Mouse (Mus musculus) stomach, postnatal 0 days (tissue): ENCODE measurements at regions not wholly inside any gene's neighbourhood (a gene's known extent, or its start where the extent isn't known, plus 50 kb on each side); places are given as distances from the start of the nearest gene placed in this dataset.
"Not testable (repeated sequence)": the region's sequence is repeated elsewhere in the genome, so short reads cannot be mapped to it uniquely, and the experiment has no call there.

ENCODE experiments used
- ATAC-seq: fragments of 200-750 bp; cut with Nextera tagmentation; 2 replicates; pipeline ENCODE4 v1.8.0; 2017; ENCODE audit not compliant: low FRiP score, low TSS enrichment
- DNase-seq: peaks from one replicate; pipeline ENCODE4 v3.0.0-alpha.2; 2016; ENCODE audit warnings: low spot score
- H3K27ac ChIP-seq: fragments of 300-500 bp; sonication (generic); replicated peaks from 2 replicates; pipeline ENCODE4 v1.5.1; 2014; ENCODE audit warnings: mild to moderate bottlenecking, control low read depth
- H3K27me3 ChIP-seq: fragments of 300-500 bp; sonication (generic); 2 replicates; pipeline ENCODE4 v1.6.1; 2014; ENCODE audit warnings: low read length; ENCODE audit not compliant: control insufficient read depth, insufficient read depth
- H3K36me3 ChIP-seq: fragments of 300-500 bp; sonication (generic); 2 replicates; pipeline ENCODE4 v1.6.1; 2014; ENCODE audit warnings: low read length, mixed read lengths; ENCODE audit not compliant: control insufficient read depth, insufficient read depth
- H3K4me1 ChIP-seq: fragments of 300-500 bp; sonication (generic); replicated peaks from 2 replicates; pipeline ENCODE4 v1.6.1; 2014; ENCODE audit warnings: antibody characterized with exemption; ENCODE audit not compliant: control insufficient read depth, insufficient read depth
- H3K4me2 ChIP-seq: fragments of 300-500 bp; sonication (generic); replicated peaks from 2 replicates; pipeline ENCODE4 v1.6.1; 2014; ENCODE audit warnings: low read depth, mild to moderate bottlenecking, control low read depth, moderate library complexity
- H3K4me3 ChIP-seq: fragments of 300-500 bp; sonication (generic); 2 replicates; pipeline ENCODE4 v1.5.1; 2014; ENCODE audit warnings: low read depth, low read length, control low read depth
- H3K9ac ChIP-seq: fragments of 300-500 bp; sonication (generic); 2 replicates; pipeline ENCODE4 v1.6.1; 2014; ENCODE audit warnings: mild to moderate bottlenecking, low read length, control low read depth, mixed read lengths
- H3K9me3 ChIP-seq: fragments of 300-500 bp; sonication (generic); 2 replicates; pipeline ENCODE4 v1.6.1; 2016; ENCODE audit warnings: low read length; ENCODE audit not compliant: control insufficient read depth
- CTCF ChIP-seq: IDR thresholded peaks from 2 replicates; pipeline ENCODE4 v1.5.1; 2016; ENCODE audit warnings: antibody characterized with exemption, low read depth, mild to moderate bottlenecking, moderate library complexity
- EP300 ChIP-seq: optimal IDR thresholded peaks from 2 replicates; pipeline ENCODE3; 2016; ENCODE audit warnings: antibody characterized with exemption
- WGBS: fragments of 180-500 bp; shearing (Covaris S2); extraction: QIAGEN DNeasy Blood & Tissue Kit; methylation state at CpG from one replicate; pipeline ENCODE4 v1.1.7; 2014; 5-methylcytosine and 5-hydroxymethylcytosine counted together

DNA sequence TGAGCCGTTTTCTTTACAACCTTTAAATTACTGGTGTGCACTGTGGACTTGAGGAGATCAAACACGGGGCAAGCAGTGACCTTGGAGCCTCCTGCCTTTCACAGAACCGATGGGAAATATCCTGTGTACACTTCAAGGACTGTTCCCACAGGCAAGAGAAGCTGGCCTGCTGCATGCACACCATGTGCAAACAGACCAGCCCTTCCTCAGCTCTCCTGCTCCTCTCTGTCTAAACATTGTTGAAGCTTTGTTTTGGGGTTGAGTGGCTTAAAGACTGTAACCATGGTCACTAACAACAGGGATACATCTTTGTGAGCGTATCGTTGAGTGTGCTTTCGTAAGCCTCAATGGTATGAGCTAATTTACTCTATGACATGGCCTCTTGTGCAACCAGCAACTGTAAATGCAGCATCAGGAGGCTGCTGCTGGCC lies 50.2 kb upstream of the Agps start:
- peak; percentile 62 for DNase-seq
- Histone ChIP-seq H3K36me3 (no peaks in the 10 kb centered on the region), H3K27ac (peak overlapping the region; percentile 75), H3K27me3 (no peaks in the 10 kb centered on the region), H3K4me2 (no peak overlapping the region), H3K4me3 (no peak overlapping the region), H3K9ac (0 out of 2 replicates have a peak overlapping the region, but pooled peaks have one; percentile 27), H3K4me1 (no peaks in the 10 kb centered on the region; the same call in 1 of the 2 replicates), H3K9me3 (no peaks in the 10 kb centered on the region)
- ATAC-seq, result peak; percentile 86
- TF ChIP-seq CTCF, result no peak
- TF ChIP-seq EP300, result no peak
- 28% methylated on average over 6 of the region's 6 CpGs for WGBS

DNA sequence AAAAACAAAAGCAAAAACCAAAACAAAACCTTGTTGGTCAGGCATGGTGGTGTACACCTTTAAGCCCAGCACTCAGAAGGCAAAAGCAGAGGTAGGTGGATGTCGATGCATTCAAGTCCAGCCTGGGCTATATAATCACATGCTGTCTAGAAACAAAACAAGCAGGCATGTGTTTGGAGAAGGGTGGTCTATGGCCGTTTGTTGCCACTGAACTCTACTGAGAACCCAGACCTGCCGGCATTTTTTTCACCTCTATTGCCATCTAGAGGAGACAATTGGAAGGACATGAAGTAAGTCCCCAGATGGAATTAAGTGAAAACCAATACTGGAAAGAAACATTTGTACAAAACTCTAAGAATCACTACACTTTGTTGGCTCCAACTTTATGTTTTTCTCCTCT lies 50.9 kb upstream of the Agps start:
- 0% methylated on average over 3 of the region's 3 CpGs for WGBS
- Histone ChIP-seq H3K36me3 (no peaks in the 10 kb centered on the region), H3K9ac (no peak overlapping the region), H3K4me2 (peak overlapping the region; percentile 17; the same call in 1 of the 2 replicates), H3K4me3 (no peak overlapping the region), H3K4me1 (peaks cover 2% of the 10 kb centered on the region; the same call in 1 of the 2 replicates), H3K9me3 (no peaks in the 10 kb centered on the region), H3K27ac (peak overlapping the region; percentile 75; the same call in 1 of the 2 replicates), H3K27me3 (no peaks in the 10 kb centered on the region)
- ATAC-seq (peak; percentile 51), DNase-seq (no peak)
- TF ChIP-seq CTCF (peak; percentile 88), EP300 (no peak)

DNA sequence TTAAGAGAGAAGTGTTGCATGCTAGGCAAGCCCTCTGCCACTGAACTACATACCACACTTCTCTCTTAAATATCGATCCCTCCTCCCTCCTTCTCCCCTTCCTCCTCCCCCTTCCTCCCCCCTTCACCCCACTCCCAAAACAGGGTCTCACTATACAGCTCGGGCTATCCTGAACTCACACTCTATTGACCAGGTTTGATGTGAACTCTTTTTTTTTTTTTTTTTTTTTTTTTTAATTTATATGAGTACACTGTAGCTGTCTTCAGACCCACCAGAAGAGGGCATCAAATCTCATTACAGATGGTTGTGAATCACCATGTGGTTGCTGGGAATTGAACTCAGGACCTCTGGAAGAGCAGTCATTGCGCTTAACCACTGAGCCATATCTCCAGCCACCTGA lies 53.3 kb upstream of the Agps start:
- WGBS, result 95% methylated on average over 3 of the region's 3 CpGs
- H3K4me2 ChIP-seq, H3K9me3 ChIP-seq, H3K4me1 ChIP-seq, ATAC-seq, H3K4me3 ChIP-seq, H3K27ac ChIP-seq, H3K36me3 ChIP-seq, H3K27me3 ChIP-seq, DNase-seq, H3K9ac ChIP-seq: not testable (repeated sequence)
- peak; percentile 12; the same call in 1 of the 2 replicates for TF ChIP-seq CTCF

DNA sequence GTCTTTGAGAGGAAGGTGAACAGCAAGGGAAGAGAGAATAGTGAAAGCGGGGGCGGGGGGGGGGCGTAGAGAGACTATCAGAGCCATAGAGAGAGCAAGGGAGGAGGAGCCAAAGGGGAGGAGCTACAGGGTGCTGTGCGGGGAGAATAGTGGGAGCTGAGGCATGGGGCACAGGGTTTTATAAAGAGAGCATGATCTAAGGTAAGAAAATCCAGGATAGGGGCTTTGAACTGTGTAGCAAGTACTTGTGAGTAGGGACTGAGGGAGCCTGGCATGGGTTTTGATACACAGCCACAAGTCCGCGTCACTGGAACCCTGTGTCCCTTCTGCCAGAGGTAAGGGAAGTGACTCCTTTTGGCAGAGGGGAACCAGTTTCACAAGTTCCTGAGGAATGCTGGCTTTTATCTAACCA lies 54.9 kb upstream of the Agps start:
- DNase-seq, result peak; percentile 67
- Histone ChIP-seq H3K4me2 (peak overlapping the region; percentile 42), H3K27me3 (no peaks in the 10 kb centered on the region), H3K4me3 (peak overlapping the region; percentile 8; the same call in 1 of the 2 replicates), H3K4me1 (peaks cover 2% of the 10 kb centered on the region; the same call in 1 of the 2 replicates), H3K9me3 (no peaks in the 10 kb centered on the region), H3K9ac (0 out of 2 replicates have a peak overlapping the region, but pooled peaks have one; percentile 18), H3K36me3 (no peaks in the 10 kb centered on the region), H3K27ac (peak overlapping the region; percentile 73)
- peak; percentile 32 for ATAC-seq
- TF ChIP-seq EP300 (no peak), CTCF (no peak)
- 22% methylated on average over 4 of the region's 6 CpGs for WGBS

DNA sequence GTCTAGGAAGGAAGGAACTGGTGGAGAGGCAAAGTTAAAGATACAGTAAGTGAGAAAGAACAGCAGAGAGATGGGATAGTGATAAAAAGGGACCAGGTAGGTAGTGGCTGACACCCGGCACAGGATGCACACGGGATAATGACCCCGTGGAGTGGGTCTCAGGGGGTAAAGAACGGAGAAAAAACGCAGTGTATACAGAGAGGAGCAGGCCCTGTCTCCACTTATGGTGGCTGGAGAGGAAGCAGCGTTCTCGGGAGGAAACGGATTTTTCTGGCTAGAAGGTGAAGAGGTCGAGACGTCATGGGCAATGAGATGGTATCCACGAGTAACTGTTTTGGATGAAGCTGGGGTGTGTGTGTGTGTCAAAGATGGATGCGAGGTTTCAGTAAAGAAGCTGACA lies 55.4 kb upstream of the Agps start:
- Histone ChIP-seq H3K27ac (peak overlapping the region; percentile 73), H3K4me2 (peak overlapping the region; percentile 42), H3K4me1 (peaks cover 5% of the 10 kb centered on the region; the same call in 1 of the 2 replicates), H3K4me3 (peak overlapping the region; percentile 8; the same call in 1 of the 2 replicates), H3K9me3 (no peaks in the 10 kb centered on the region), H3K36me3 (no peaks in the 10 kb centered on the region), H3K9ac (0 out of 2 replicates have a peak overlapping the region, but pooled peaks have one; percentile 18), H3K27me3 (no peaks in the 10 kb centered on the region)
- no peak for DNase-seq
- no peak for ATAC-seq
- TF ChIP-seq CTCF, result no peak
- TF ChIP-seq EP300, result no peak
- 23% methylated on average over 12 of the region's 12 CpGs for WGBS

DNA sequence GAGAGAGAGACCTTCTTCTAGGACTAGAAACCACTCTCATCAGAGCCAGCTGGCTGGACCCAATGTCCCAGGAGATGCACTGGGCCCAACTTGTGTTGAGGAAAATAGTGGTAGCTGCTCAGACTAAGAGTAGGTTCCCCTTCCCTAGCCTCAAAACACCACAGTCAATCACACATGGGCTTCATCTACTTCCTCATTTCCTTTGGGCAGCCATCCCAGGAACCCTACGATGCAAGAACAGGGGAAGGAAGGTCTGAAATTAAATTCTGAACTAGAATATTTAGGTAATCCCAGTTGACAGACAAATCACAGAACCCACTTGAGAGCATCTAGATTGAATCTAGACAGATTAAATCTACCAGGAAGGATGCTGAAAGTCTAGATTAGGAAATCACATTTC lies 56.8 kb upstream of the Agps start:
- Histone ChIP-seq H3K4me2 (no peak overlapping the region), H3K9ac (no peak overlapping the region), H3K9me3 (no peaks in the 10 kb centered on the region), H3K27ac (peak overlapping the region; percentile 61; the same call in 1 of the 2 replicates), H3K36me3 (no peaks in the 10 kb centered on the region), H3K27me3 (no peaks in the 10 kb centered on the region), H3K4me1 (peaks cover 5% of the 10 kb centered on the region; the same call in 1 of the 2 replicates), H3K4me3 (no peak overlapping the region)
- DNase-seq, result no peak
- no peak for ATAC-seq
- TF ChIP-seq EP300 (no peak), CTCF (no peak)
- WGBS, result 24% methylated on average over 1 of the region's 1 CpGs
